Mouse (Mus musculus): ENCODE results near the gene Hnrnpdl. TPM values are rescaled to one million over a fixed set of nuclear protein-coding genes. Genes with fewer than 3 reads are reported as not detected.

Hnrnpdl gene
- polyA plus RNA-seq (2014; fragmentation: Illumina TruSeq; extraction: RNeasy Lipid Tissue Mini Kit (QIAGEN cat#74804); ENCODE audit: low read depth, low replicate concordance) = 132 TPM

DNA sequence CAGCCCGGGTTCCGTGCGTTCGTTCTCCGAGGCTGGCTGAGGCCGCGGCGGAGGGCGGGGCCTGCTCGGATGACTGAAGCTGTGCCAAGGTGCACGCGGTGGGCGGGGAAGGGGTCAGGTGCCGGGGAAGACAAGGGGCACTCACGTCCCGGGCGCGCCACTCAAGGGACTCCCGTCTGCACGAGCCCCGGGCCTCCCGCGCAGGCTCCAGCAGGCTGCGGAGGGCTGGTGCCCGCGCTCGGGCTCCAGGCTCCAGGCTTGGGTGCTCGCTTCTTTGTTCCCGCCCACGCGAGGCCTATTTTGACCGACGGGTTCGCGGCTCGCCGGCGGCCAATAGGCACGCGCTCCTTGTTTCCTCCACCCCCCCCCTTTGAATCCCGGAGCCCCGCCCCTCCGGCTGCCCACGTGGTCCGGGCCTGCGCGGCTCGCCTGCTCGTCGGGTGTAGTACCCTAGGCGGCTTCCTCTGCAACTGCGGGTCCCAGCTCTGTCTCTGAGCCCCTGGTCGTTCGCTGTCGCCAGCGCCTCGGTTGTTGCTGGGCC lies at the start of gene Hnrnpdl, which contains the start of gene Enoph1:
Gene Hnrnpdl (minus strand): TSS at position 63 of the 541 bp plus-strand sequence.
Gene Enoph1 (plus strand): TSS at position 384 of the 541 bp plus-strand sequence.

Other genes starting within 250 kb of the Hnrnpdl start
- not detected for gene Vamp9, start 133.4 kb downstream of the Hnrnpdl start, polyA plus RNA-seq (2014; fragmentation: Illumina TruSeq; extraction: RNeasy Lipid Tissue Mini Kit (QIAGEN cat#74804); ENCODE audit: low read depth, low replicate concordance)
- gene Hnrnpd, start 60.7 kb downstream of the Hnrnpdl start, polyA plus RNA-seq (2014; fragmentation: Illumina TruSeq; extraction: RNeasy Lipid Tissue Mini Kit (QIAGEN cat#74804); ENCODE audit: low read depth, low replicate concordance) = 255 TPM
- gene 4930524J08Rik, start 60.6 kb downstream of the Hnrnpdl start, polyA plus RNA-seq (2014; fragmentation: Illumina TruSeq; extraction: RNeasy Lipid Tissue Mini Kit (QIAGEN cat#74804); ENCODE audit: low read depth, low replicate concordance) = not detected
- gene Enoph1, start 321 bp upstream of the Hnrnpdl start, polyA plus RNA-seq (2014; fragmentation: Illumina TruSeq; extraction: RNeasy Lipid Tissue Mini Kit (QIAGEN cat#74804); ENCODE audit: low read depth, low replicate concordance) = 8.0 TPM
- 8.4 TPM for gene Tmem150c, start 120.1 kb upstream of the Hnrnpdl start, polyA plus RNA-seq (2014; fragmentation: Illumina TruSeq; extraction: RNeasy Lipid Tissue Mini Kit (QIAGEN cat#74804); ENCODE audit: low read depth, low replicate concordance)